Mouse (Mus musculus): Measurements from ENCODE around the gene C1qtnf12. TPM values are rescaled to one million over a fixed set of nuclear protein-coding genes. Genes with fewer than 3 reads are reported as not detected.

Gene C1qtnf12
- 10 to 100 TPM; 19.2 to 20.9 TPM for total RNA-seq (2021)

- DNase-seq (ENCODE audit: extremely low spot score in 1 of 2, low spot score in 2 of 2): peak in 1 of 2 experiments; percentile 56
- intact Hi-C loops (cut with DNase I): loop anchor here (10.0 kb wide), 1 partner anchor 132 kb away; no protein-coding TSS in a partner anchor
Measured at GRCm38 (mm10) chr4:155962167-155962971, at the start of gene C1qtnf12. TSS of gene C1qtnf12 (plus strand) at chr4:155962318.

GRCm38 (mm10) chr4:155932031-155932430, 30.1 kb upstream of the C1qtnf12 start:
- no peak for DNase-seq (ENCODE audit: extremely low spot score in 1 of 2, low spot score in 2 of 2)
- intact Hi-C loops (cut with DNase I): no loop called here

DNA sequence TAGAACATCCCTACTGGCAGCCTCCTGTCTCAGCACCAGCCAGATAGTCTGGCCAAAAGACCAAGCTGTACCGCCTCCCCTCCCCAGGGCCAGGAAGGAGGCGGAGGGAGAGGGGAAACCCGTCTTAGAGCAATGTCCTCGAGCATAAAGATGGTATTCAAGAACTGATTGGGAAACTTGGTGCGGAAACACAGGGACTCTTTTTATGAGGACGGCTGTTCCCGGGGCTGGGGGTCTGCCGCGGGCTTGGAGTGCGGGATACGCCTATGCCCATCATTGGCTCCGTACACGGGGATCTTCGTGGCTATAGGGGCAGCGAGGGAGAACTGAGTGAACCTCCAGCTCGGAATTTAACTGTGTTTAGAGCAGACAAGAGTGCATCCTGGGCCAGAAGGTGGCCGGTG, 19.1 kb upstream of the C1qtnf12 start:
- intact Hi-C loops (cut with DNase I): loop anchor here (2.0 kb wide), 1 partner anchor 40 kb away; no protein-coding TSS in a partner anchor
- peak; percentile 54 to 73 for DNase-seq (ENCODE audit: extremely low spot score in 1 of 2, low spot score in 2 of 2)

DNA sequence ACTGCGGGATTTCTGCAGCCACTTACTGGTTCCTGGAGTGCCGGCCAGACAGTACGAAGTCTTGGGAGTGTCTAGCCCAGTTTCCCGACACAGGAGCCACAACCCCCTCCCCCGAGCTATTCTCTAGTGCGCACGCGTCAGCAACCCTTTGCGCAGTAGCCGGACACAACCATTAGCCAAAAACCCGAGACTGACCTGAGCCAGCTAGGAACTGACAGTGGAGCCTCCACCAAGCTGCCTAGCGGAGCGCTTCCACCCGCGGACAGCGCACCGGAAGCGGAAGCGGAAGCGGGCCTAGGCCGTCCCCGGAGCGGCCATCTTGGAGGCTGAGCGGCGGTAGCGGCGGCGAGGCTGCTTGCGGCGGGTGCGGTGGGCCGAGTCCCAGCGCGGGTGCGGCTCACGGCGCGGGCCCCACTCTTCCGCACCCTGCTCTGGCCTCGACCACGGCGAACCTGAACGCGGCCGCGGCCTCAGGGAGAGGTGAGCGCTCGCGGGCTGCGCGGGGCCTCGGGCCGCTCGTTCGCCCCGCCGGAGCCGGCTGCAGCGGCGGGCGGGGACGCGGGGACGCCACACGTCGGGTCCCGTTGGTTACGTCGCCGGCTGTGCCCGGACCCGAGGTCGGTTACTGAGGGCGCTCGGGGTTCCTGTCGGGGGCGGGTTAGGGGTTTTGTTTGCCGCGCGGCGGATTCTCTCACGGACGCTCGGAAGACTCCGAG, 18.4 kb upstream of the C1qtnf12 start, which contains the start of gene Ube2j2:
Gene Ube2j2 (plus strand): TSS at position 298 of the 716 bp plus-strand sequence.
- intact Hi-C loops (cut with DNase I): loop anchor here (2.0 kb wide), 1 partner anchor 41 kb away; no protein-coding TSS in a partner anchor
- DNase-seq (ENCODE audit: extremely low spot score in 1 of 2, low spot score in 2 of 2): peak; percentile 94 to 96

- DNase-seq (ENCODE audit: extremely low spot score in 1 of 2, low spot score in 2 of 2): no peak
- intact Hi-C loops (cut with DNase I): no loop called here
Measured at GRCm38 (mm10) chr4:155944271-155944670, 17.8 kb upstream of the C1qtnf12 start.

DNA sequence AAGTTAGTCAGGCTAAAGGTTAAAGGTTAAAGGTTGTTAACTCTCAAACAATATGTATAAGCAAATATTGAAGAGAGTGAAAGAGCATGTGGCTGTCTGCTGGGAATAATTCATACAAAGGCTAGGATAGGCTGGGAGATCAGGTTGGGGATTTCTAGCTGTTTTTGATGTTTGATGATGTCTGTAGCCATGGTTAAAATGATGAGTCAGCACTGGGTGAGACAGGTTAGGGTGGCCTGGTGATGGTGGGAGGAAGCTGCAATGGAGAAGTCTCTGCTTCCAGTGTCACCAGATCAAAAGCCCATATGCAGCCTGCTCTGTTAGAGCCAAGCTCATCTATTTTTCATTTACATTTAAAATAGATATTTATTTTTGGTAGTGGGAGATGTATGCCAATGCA, 15.0 kb upstream of the C1qtnf12 start:
- no peak for DNase-seq (ENCODE audit: extremely low spot score in 1 of 2, low spot score in 2 of 2)
- intact Hi-C loops (cut with DNase I): no loop called here

GRCm38 (mm10) chr4:155955491-155955890, 6.6 kb upstream of the C1qtnf12 start:
- intact Hi-C loops (cut with DNase I): no loop called here

GRCm38 (mm10) chr4:155959275-155959674, 2.8 kb upstream of the C1qtnf12 start:
- peak; percentile 66 to 83 for DNase-seq (ENCODE audit: extremely low spot score in 1 of 2, low spot score in 2 of 2)
- intact Hi-C loops (cut with DNase I): no loop called here

More at GRCm38 (mm10) chr4:155955491-155955890, 6.6 kb upstream of the C1qtnf12 start:
- no peak for DNase-seq (ENCODE audit: extremely low spot score in 1 of 2, low spot score in 2 of 2)

DNA sequence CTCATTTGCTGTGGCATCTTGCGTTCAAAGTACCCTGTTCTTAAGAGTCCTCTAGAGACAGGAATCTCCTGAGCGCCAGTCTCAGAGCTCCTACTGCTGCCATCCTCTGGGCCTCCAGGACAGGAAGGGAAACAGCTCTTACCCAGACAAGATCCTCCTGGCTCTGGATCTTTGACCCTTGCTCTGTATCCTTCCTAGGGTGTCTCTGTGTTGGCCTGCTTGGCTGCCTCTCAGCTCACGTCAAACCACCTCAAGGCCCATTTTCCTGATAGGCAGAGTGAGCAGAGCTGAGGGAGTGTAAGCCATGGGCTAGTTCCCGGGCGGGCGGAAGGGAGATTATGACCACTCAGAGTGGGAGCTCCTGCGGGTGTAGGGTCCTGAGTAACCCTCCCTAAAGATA, 988 bp downstream of the C1qtnf12 start:
- intact Hi-C loops (cut with DNase I): loop anchor here (10.0 kb wide), 1 partner anchor 132 kb away; no protein-coding TSS in a partner anchor
- no peak for DNase-seq (ENCODE audit: extremely low spot score in 1 of 2, low spot score in 2 of 2)

DNA sequence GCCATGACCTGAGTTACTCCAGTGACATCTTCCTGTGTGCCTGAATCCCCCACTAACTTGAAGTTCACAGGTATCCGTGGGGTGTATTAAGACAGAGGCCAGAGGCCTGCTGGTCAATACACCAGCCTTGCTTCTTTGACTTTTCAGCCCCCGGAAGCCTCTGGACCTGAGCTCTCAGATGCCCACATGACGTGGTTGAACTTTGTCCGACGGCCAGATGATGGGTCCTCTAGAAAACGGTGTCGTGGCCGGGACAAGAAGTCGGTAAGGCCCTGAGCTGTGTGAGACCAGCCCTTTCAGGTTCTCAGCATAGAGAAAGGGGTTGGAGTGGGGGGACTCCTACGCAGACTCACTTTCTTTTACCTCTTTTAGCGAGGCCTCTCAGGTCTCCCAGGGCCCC, 2.3 kb downstream of the C1qtnf12 start:
- no peak for DNase-seq (ENCODE audit: extremely low spot score in 1 of 2, low spot score in 2 of 2)
- intact Hi-C loops (cut with DNase I): loop anchor here (10.0 kb wide), 1 partner anchor 130 kb away; no protein-coding TSS in a partner anchor

DNA sequence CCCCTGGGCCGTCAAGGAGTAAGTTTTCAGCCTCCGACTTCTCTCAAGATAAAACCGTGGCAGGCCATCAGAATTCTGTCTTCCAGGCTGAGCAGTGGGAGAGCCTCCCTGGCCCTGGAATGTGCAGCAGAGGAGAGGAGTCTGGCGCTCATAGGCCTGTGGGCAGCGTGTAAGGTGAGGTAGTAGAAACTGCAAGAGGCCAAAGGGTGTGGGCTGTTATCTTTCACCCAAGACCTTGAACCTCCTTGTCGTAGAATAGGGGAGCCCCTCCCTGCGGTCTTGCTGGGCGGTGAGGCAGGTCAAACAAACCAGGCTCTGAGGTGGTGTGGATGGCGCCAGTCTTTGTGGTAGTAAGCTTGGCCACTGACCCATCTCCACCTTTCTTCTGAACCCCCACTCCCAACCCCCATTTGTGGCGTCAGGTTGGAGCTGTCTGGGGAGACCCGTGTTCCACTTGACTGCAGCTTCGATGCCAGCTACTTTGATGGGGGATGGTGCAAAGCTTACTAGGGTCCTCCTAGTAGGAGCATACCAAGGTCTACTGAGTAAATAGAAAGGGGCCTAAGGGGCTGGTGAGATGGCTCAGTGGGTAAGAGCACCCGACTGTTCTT, 7.0 kb downstream of the C1qtnf12 start:
- intact Hi-C loops (cut with DNase I): loop anchor here (10.0 kb wide), 1 partner anchor 126 kb away; no protein-coding TSS in a partner anchor
- DNase-seq (ENCODE audit: extremely low spot score in 1 of 2, low spot score in 2 of 2): no peak

GRCm38 (mm10) chr4:155970286-155970685, 8.2 kb downstream of the C1qtnf12 start:
- no peak for DNase-seq (ENCODE audit: extremely low spot score in 1 of 2, low spot score in 2 of 2)
- intact Hi-C loops (cut with DNase I): no loop called here

DNA sequence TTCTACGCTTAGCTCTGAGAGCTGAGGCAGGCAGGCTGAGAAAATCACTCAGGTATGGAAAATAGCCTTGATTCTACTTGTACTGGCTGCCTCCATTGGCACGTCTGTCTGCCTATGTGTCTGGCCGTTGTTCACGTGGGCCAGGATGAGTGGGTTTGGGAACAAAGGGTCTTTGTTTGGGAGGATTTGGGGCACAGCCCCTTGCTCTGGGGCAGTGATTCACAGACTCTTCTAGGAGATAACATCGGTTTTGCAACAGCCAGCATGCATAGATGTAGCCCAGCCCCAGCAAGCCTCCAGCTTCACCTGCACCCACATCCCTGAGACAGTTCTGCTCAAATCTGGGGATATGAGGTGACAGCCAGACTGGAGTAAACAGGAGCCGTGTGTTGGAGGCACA, 10.5 kb downstream of the C1qtnf12 start:
- no peak for DNase-seq (ENCODE audit: extremely low spot score in 1 of 2, low spot score in 2 of 2)
- intact Hi-C loops (cut with DNase I): no loop called here

GRCm38 (mm10) chr4:155973239-155973638, 11.1 kb downstream of the C1qtnf12 start:
- DNase-seq (ENCODE audit: extremely low spot score in 1 of 2, low spot score in 2 of 2): no peak
- intact Hi-C loops (cut with DNase I): no loop called here

DNA sequence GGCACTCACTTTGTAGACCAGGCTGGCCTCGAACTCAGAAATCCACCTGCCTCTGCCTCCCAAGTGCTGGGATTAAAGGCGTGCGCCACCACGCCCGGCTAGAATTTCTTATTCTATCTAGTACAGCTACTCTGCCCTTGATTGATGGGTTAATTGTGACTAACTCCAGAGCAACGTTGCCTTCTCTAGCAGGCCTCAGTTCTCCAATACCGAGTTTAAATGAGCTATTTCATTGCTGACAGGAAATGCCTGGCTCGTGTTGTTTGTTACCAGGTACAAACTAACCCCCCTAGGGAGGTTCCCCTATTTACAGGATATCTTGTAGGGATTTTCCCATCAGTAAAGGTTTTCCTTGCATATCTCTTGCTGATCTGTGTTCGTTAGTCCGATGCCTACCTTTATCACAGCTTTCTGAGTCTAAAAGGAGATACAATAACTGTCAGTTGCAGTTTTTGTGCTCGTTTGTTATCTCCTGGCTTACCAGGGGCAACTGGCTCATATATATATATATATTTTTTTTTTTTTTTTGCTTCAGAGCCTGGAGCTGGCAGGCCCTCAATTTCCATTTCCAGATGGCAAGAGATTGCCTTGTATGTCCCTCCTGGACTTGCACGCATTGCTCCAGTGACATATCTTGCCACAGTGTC, 19.4 kb downstream of the C1qtnf12 start:
- intact Hi-C loops (cut with DNase I): no loop called here
- no peak for DNase-seq (ENCODE audit: extremely low spot score in 1 of 2, low spot score in 2 of 2)

DNA sequence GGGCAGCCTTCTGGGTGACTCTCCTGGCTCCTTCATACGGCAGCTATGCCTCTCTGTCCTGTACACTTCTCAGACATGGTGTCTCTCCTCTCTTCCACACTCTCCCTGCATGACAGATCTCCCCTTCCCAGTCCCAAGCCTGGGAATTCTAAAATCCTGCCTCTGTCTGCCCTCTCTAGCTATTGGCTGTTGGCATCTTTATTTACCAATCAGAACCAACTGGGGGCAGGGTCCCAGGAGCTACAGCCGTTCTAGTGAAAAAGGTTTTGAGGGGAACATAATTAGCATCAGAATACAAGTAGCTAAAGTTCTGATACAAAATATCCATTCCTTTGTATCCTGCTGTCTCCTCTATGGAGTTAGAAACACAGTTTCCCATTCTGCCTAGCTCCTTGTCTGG, 21.7 kb downstream of the C1qtnf12 start:
- intact Hi-C loops (cut with DNase I): no loop called here

GRCm38 (mm10) chr4:155991211-155991907, 29.2 kb downstream of the C1qtnf12 start:
- intact Hi-C loops (cut with DNase I): no loop called here
- no peak for DNase-seq (ENCODE audit: extremely low spot score in 1 of 2, low spot score in 2 of 2)

More for the DNA sequence above, 21.7 kb downstream of the C1qtnf12 start:
- DNase-seq (ENCODE audit: extremely low spot score in 1 of 2, low spot score in 2 of 2): no peak

GRCm38 (mm10) chr4:155991908-155992230, 29.8 kb downstream of the C1qtnf12 start:
- peak in 1 of 2 experiments; percentile 17 for DNase-seq (ENCODE audit: extremely low spot score in 1 of 2, low spot score in 2 of 2)
- intact Hi-C loops (cut with DNase I): no loop called here

All from left cerebral cortex, postnatal 10 days (tissue).